Mouse (Mus musculus): ENCODE results near the gene Agbl3.

The Agbl3 gene

GRCm38 (mm10) chr6:34907696-34908260 is 127.5 kb downstream of the Agbl3 start:
- DNase-seq = peak; percentile 48

Measured in kidney, adult 11 months (tissue).